Mouse (Mus musculus) heart, postnatal 0 days (tissue): ENCODE data around the gene Serpini1.

Experiments
- CTCF ChIP-seq: IDR thresholded peaks from 2 replicates; pipeline ENCODE4 v1.5.1; 2016; ENCODE audit warnings: antibody characterized with exemption, control low read depth, low read depth
- EP300 ChIP-seq: IDR thresholded peaks from 2 replicates; pipeline ENCODE4 v1.6.1; 2016; ENCODE audit warnings: antibody characterized with exemption, low read depth

GRCm38 (mm10) chr3:75651603-75652115, 94.3 kb downstream of the Serpini1 start:
- TF ChIP-seq CTCF, result no peak
- no peak for TF ChIP-seq EP300
